Mouse (Mus musculus): ENCODE measurements around the gene Dlx6. TPM values are rescaled to one million over a fixed set of nuclear protein-coding genes. Genes with fewer than 3 reads are reported as not detected.

Dlx6 gene
- polyA plus RNA-seq, 1 experiment from 2014 or later: not detected

- no peaks in the 10 kb centered on the region for H3K9me3 ChIP-seq
- H3K4me3 ChIP-seq: no peak overlapping the region
- H3K4me2 ChIP-seq: no peak overlapping the region
- no peak for ATAC-seq (ENCODE audit: low read depth)
- no peak overlapping the region for H3K27ac ChIP-seq (replicated peaks)
- no peak overlapping the region for H3K9ac ChIP-seq
- under 1% methylated on average over 21 of the region's 21 CpGs for WGBS
- peaks cover 100% of the 10 kb centered on the region for H3K27me3 ChIP-seq
- H3K4me1 ChIP-seq (replicated peaks): peaks cover 35% of the 10 kb centered on the region
- no peaks in the 10 kb centered on the region for H3K36me3 ChIP-seq
Observed at GRCm38 (mm10) chr6:6861086-6861797, 1.9 kb upstream of the Dlx6 start.

GRCm38 (mm10) chr6:6861798-6862428, 1.2 kb upstream of the Dlx6 start:
- 2% methylated on average over 11 of the region's 11 CpGs for WGBS
- Histone ChIP-seq H3K27ac (replicated peaks) (no peak overlapping the region), H3K9ac (no peak overlapping the region), H3K4me1 (replicated peaks) (peaks cover 35% of the 10 kb centered on the region), H3K4me3 (no peak overlapping the region), H3K27me3 (peaks cover 100% of the 10 kb centered on the region), H3K9me3 (no peaks in the 10 kb centered on the region), H3K4me2 (no peak overlapping the region), H3K36me3 (no peaks in the 10 kb centered on the region)
- no peak for ATAC-seq (ENCODE audit: low read depth)

- Histone ChIP-seq H3K36me3 (no peaks in the 10 kb centered on the region), H3K4me3 (peak overlapping the region; percentile 35), H3K4me1 (replicated peaks) (peaks cover 35% of the 10 kb centered on the region), H3K9ac (no peak overlapping the region), H3K9me3 (no peaks in the 10 kb centered on the region), H3K27me3 (peaks cover 100% of the 10 kb centered on the region), H3K27ac (replicated peaks) (no peak overlapping the region), H3K4me2 (peak overlapping the region; percentile 60)
- ATAC-seq (ENCODE audit: low read depth): peak; percentile 58
- 1% methylated on average over 23 of the region's 23 CpGs for WGBS
Observed at GRCm38 (mm10) chr6:6862611-6863010, 523 bp upstream of the Dlx6 start.

GRCm38 (mm10) chr6:6863955-6864354, 821 bp downstream of the Dlx6 start:
- H3K4me1 ChIP-seq (replicated peaks): peaks cover 35% of the 10 kb centered on the region
- H3K36me3 ChIP-seq: no peaks in the 10 kb centered on the region
- peak overlapping the region; percentile 35 for H3K4me3 ChIP-seq
- peak overlapping the region; percentile 60 for H3K4me2 ChIP-seq
- peak; percentile 24 for ATAC-seq (ENCODE audit: low read depth)
- 2% methylated on average over 21 of the region's 21 CpGs for WGBS
- H3K27ac ChIP-seq (replicated peaks): no peak overlapping the region
- no peaks in the 10 kb centered on the region for H3K9me3 ChIP-seq
- H3K9ac ChIP-seq: peak overlapping the region; percentile 45; the same call in 1 of the 2 replicates
- H3K27me3 ChIP-seq: peaks cover 98% of the 10 kb centered on the region

- no peaks in the 10 kb centered on the region for H3K9me3 ChIP-seq
- no peak for ATAC-seq (ENCODE audit: low read depth)
- H3K4me1 ChIP-seq (replicated peaks): peaks cover 32% of the 10 kb centered on the region
- no peaks in the 10 kb centered on the region for H3K36me3 ChIP-seq
- H3K27me3 ChIP-seq: peaks cover 98% of the 10 kb centered on the region
- H3K4me3 ChIP-seq: no peak overlapping the region
- no peak overlapping the region for H3K4me2 ChIP-seq
- H3K9ac ChIP-seq: no peak overlapping the region
- WGBS: 1% methylated on average over 36 of the region's 36 CpGs
- H3K27ac ChIP-seq (replicated peaks): no peak overlapping the region
Observed at GRCm38 (mm10) chr6:6864441-6865440, 1.6 kb downstream of the Dlx6 start.

- no peak for ATAC-seq (ENCODE audit: low read depth)
- WGBS: under 1% methylated on average over 9 of the region's 9 CpGs
- Histone ChIP-seq H3K36me3 (no peaks in the 10 kb centered on the region), H3K4me3 (no peak overlapping the region), H3K27ac (replicated peaks) (no peak overlapping the region), H3K9me3 (no peaks in the 10 kb centered on the region), H3K27me3 (peaks cover 98% of the 10 kb centered on the region), H3K4me1 (replicated peaks) (peaks cover 17% of the 10 kb centered on the region), H3K4me2 (no peak overlapping the region), H3K9ac (no peak overlapping the region)
Observed at GRCm38 (mm10) chr6:6867031-6867430, 3.9 kb downstream of the Dlx6 start.

GRCm38 (mm10) chr6:6869041-6869685, 6.0 kb downstream of the Dlx6 start:
- WGBS: 2% methylated on average over 13 of the region's 13 CpGs
- Histone ChIP-seq H3K27me3 (peaks cover 98% of the 10 kb centered on the region), H3K4me1 (replicated peaks) (no peaks in the 10 kb centered on the region), H3K9ac (no peak overlapping the region), H3K36me3 (no peaks in the 10 kb centered on the region), H3K9me3 (no peaks in the 10 kb centered on the region), H3K4me3 (no peak overlapping the region), H3K4me2 (no peak overlapping the region), H3K27ac (replicated peaks) (no peak overlapping the region)
- no peak for ATAC-seq (ENCODE audit: low read depth)

GRCm38 (mm10) chr6:6869961-6870800, 7.0 kb downstream of the Dlx6 start:
- Histone ChIP-seq H3K4me1 (replicated peaks) (no peaks in the 10 kb centered on the region), H3K27ac (replicated peaks) (no peak overlapping the region), H3K4me3 (no peak overlapping the region), H3K4me2 (no peak overlapping the region), H3K9me3 (no peaks in the 10 kb centered on the region), H3K27me3 (peaks cover 98% of the 10 kb centered on the region), H3K9ac (no peak overlapping the region), H3K36me3 (no peaks in the 10 kb centered on the region)
- WGBS: 1% methylated on average over 9 of the region's 11 CpGs
- no peak for ATAC-seq (ENCODE audit: low read depth)

GRCm38 (mm10) chr6:6870876-6871420, 7.8 kb downstream of the Dlx6 start:
- no peak for ATAC-seq (ENCODE audit: low read depth)
- 0% methylated on average over 7 of the region's 7 CpGs for WGBS
- no peak overlapping the region for H3K4me3 ChIP-seq

GRCm38 (mm10) chr6:6871692-6872091, 8.6 kb downstream of the Dlx6 start:
- Histone ChIP-seq H3K4me1 (replicated peaks) (no peaks in the 10 kb centered on the region), H3K36me3 (no peaks in the 10 kb centered on the region), H3K27me3 (peaks cover 98% of the 10 kb centered on the region), H3K4me2 (no peak overlapping the region), H3K9ac (no peak overlapping the region), H3K27ac (replicated peaks) (no peak overlapping the region), H3K9me3 (no peaks in the 10 kb centered on the region), H3K4me3 (no peak overlapping the region)
- no peak for ATAC-seq (ENCODE audit: low read depth)
- 5% methylated on average over 5 of the region's 5 CpGs for WGBS

More at GRCm38 (mm10) chr6:6870876-6871420, 7.8 kb downstream of the Dlx6 start:
- no peak overlapping the region for H3K9ac ChIP-seq
- no peaks in the 10 kb centered on the region for H3K9me3 ChIP-seq
- no peaks in the 10 kb centered on the region for H3K4me1 ChIP-seq (replicated peaks)
- no peak overlapping the region for H3K27ac ChIP-seq (replicated peaks)
- no peak overlapping the region for H3K4me2 ChIP-seq
- no peaks in the 10 kb centered on the region for H3K36me3 ChIP-seq
- peaks cover 98% of the 10 kb centered on the region for H3K27me3 ChIP-seq

GRCm38 (mm10) chr6:6872873-6873272, 9.7 kb downstream of the Dlx6 start:
- no peaks in the 10 kb centered on the region for H3K9me3 ChIP-seq
- H3K4me2 ChIP-seq: no peak overlapping the region
- WGBS: 2% methylated on average over 5 of the region's 5 CpGs
- H3K27me3 ChIP-seq: peaks cover 99% of the 10 kb centered on the region
- no peaks in the 10 kb centered on the region for H3K4me1 ChIP-seq (replicated peaks)
- no peaks in the 10 kb centered on the region for H3K36me3 ChIP-seq
- H3K9ac ChIP-seq: no peak overlapping the region
- no peak overlapping the region for H3K4me3 ChIP-seq
- no peak overlapping the region for H3K27ac ChIP-seq (replicated peaks)
- no peak for ATAC-seq (ENCODE audit: low read depth)

Measured in neural tube, embryonic 13.5 days (tissue).